Mouse (Mus musculus) embryo, embryonic 10.5 days (tissue): ENCODE measurements at regions not wholly inside any gene's neighbourhood (a gene's known extent, or its start where the extent isn't known, plus 50 kb on each side); places are given as distances from the start of the nearest gene placed in this dataset.
"Not testable (repeated sequence)": the region's sequence is repeated elsewhere in the genome, so short reads cannot be mapped to it uniquely, and the experiment has no call there.

Source experiments
- DNase-seq: peaks from one replicate; pipeline ENCODE4 v3.0.0-alpha.2; 2015; ENCODE audit warnings: low spot score

- DNase-seq, result peak; percentile 30
Measured at GRCm38 (mm10) chr7:113694466-113694865, 71.3 kb upstream of the Spon1 start.

GRCm38 (mm10) chr7:113705929-113706328 is 59.9 kb upstream of the Spon1 start:
- DNase-seq, result no peak

- DNase-seq, result no peak
Measured at GRCm38 (mm10) chr7:113707596-113707995, 58.2 kb upstream of the Spon1 start.

GRCm38 (mm10) chr7:113710541-113711270 is 55.1 kb upstream of the Spon1 start:
- DNase-seq, result no peak

- not testable (repeated sequence) for DNase-seq
Measured at GRCm38 (mm10) chr7:113711356-113711755, 54.4 kb upstream of the Spon1 start.
